Mouse (Mus musculus) adipocyte (in vitro differentiated cells): ENCODE results near the gene Simc1.
"Not testable (repeated sequence)": the region's sequence is repeated elsewhere in the genome, so short reads cannot be mapped to it uniquely, and the experiment has no call there.

Source experiments
- DNase-seq: peaks from one replicate; pipeline ENCODE4 v3.0.0-alpha.2; 2016; ENCODE audit warnings: low spot score

Gene Simc1

DNA sequence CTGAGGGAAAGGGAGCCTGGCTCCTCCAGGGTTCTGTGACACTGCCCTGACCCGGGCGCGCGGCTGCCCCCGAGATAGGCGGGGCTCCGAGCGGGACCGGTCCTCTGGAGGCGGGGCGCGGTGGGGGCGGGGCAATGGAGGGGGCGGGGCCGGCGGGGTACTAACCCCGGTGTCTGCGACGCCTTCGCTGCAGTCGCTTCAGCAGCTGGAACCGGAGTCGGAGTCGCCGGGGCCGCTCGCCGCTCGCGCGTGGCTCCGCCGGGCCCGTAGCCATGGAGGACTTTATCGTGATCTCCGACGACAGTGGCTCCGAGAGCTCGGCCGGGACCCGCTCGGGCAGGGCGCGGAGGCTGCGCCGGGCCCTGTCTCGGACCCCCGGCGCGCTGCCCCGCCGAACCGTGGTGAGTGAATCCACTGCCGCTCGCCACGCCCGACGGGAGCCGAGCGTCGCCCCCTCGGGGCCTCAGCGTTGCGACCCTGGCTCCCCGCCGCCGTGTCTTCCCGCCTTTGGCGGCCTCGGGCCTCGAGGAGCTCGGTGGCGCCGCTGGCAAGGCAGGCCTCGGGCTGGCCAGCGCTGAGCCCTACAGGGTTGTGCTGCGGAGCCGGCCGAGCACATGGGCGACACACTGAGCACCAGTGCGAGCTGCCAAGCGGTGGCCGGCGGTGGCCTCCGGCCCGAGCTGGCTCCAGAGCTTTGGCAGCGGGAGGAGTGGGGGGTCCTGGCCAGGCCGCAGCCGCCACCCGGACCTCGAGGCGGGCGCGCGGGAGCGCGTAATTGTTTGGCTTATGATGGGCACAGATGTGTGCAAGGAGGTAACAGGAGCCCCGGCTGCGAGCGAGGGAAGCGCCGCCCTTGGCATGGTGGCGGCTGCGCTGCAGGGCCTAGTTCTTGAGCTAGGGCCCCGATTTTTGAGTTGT is at the start of gene Simc1:
Gene Simc1 (plus strand): TSS at position 176 of the 918 bp plus-strand sequence.
- peak; percentile 60 for DNase-seq

DNA sequence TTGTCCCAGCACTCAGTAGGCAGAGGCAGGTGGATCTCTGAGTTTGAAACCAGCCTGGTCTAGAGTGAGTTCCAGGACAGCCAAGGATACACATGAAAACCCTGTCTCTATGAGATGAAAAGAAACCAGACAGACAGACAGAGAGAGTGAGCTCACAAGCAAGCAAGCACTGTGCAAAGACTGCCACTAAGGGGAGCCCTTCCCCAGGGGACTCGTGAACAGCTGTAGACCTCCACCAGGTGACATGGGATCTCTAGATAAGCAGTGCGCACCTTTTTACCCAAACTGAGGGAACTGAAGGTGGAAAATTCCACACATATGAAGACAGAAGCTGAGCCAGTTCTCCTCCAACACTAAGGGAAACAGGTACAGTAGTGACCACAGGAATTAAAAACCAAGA is 46.5 kb upstream of the Simc1 start:
- DNase-seq, result peak; percentile 30

GRCm38 (mm10) chr13:54459282-54459681 is 44.3 kb upstream of the Simc1 start:
- DNase-seq, result no peak

- DNase-seq, result peak; percentile 85
Measured at GRCm38 (mm10) chr13:54468098-54469011, 35.2 kb upstream of the Simc1 start, which contains the start of gene Thoc3. Thoc3 (minus strand) TSS chr13:54468849.

DNA sequence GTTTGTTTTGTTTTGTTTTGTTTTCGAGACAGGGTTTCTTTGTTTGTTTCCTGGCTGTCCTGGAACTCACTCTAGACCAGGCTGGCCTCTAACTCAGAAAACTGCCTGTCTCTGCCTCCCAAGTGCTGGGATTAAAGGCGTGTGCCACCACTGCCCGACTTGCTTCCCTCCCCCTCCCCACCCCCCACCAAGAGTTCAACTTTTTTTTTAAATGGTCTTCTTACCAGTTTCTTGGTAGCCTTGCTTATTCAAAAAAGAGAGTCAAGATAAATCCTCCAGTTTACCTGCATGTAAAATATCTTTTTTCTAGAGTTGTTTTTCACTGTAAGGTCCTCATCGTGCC is 34.6 kb upstream of the Simc1 start:
- DNase-seq, result no peak

GRCm38 (mm10) chr13:54471967-54472366 is 31.6 kb upstream of the Simc1 start:
- DNase-seq, result no peak

GRCm38 (mm10) chr13:54474996-54475395 is 28.6 kb upstream of the Simc1 start:
- DNase-seq, result no peak

- DNase-seq, result peak; percentile 14
Measured at GRCm38 (mm10) chr13:54475702-54476101, 27.9 kb upstream of the Simc1 start.

- peak; percentile 86 for DNase-seq
Measured at GRCm38 (mm10) chr13:54479286-54479685, 24.3 kb upstream of the Simc1 start.

- no peak for DNase-seq
Measured at GRCm38 (mm10) chr13:54481498-54481897, 22.1 kb upstream of the Simc1 start.

DNA sequence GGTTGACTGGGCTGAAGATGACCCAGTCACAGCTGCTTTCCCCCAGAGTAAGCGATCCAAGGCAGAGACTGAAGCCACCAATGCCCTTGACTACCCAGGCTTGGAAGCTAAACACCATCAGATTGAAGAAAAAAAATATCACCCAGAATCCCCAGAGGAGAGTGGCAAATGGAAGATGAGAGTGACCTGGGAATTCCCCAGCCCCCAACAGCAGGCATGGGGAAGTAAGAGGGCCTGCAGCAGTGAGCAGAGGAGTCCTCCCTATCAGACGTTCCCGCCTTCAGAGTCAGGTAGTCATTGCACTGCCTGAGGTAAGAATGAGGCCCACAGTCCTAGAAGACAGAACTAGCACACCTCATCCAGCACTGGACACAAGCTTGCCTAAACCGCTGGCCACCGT is 13.2 kb upstream of the Simc1 start:
- DNase-seq, result no peak

DNA sequence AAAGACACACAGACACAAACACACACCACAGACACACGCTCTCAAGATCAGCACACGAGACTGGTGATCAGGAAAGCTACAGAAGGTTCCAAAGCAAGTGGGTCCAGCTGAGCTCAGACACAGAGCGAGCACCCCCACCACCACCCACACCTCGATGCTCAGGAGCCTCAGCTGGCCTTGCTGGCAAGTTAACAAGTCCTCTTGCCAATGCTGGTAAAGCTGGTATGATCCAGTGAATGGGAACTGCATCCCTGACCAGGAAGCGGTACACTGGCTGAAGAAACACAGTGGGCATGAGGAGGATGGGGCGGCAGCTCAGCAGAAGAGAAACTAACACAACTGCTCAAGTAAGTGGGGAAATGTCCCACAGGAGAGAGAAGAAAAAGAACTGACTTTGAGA is 12.2 kb upstream of the Simc1 start:
- DNase-seq, result no peak

DNA sequence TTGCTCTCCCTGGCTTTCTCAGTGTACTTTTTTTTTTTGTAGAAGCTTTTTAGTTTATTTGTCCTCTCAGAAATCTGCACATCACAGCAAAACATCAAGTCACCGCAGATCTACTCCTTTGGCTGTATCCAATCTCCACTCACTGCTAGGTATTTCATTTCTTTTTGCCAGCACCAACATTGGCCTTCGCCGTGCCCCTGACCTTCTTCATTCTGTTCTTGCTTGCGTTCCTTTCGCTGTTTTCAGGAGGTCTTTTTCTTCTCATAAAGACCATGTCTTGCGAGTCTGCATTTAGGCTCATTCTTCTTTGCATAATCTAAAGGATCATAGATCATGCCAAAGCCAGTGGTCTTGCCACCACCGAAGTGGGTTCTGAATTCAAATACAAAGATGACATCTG is 4.0 kb upstream of the Simc1 start:
- not testable (repeated sequence) for DNase-seq

- DNase-seq, result no peak
Measured at GRCm38 (mm10) chr13:54501352-54501751, 2.2 kb upstream of the Simc1 start.

GRCm38 (mm10) chr13:54501957-54502690 is 1.5 kb upstream of the Simc1 start:
- DNase-seq, result no peak

GRCm38 (mm10) chr13:54503278-54503603 is 338 bp upstream of the Simc1 start:
- no peak for DNase-seq

GRCm38 (mm10) chr13:54504611-54505260 is 1.2 kb downstream of the Simc1 start:
- peak; percentile 12 for DNase-seq

DNA sequence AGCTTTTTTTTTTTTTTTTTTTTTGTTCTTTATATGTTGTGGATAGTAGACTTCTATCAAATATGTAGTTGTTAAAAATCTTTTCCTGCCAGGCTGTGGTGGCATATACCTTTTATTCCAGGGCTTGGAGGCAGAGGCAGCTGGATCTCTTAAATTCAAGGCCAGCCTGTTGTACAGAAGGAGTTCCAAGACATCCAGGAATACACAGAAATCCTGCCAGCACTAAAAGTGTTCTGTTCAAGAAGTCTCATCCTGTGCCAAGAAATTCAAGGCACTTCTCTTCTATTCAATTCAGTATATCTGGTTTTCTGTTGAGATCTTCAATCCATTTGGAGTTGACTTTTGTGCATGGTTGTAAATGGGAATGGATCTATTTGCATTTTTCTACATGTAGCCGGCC is 2.3 kb downstream of the Simc1 start:
- peak; percentile 23 for DNase-seq

- no peak for DNase-seq
Measured at GRCm38 (mm10) chr13:54520221-54520620, 16.6 kb downstream of the Simc1 start.

GRCm38 (mm10) chr13:54521181-54521580 is 17.6 kb downstream of the Simc1 start:
- no peak for DNase-seq

DNA sequence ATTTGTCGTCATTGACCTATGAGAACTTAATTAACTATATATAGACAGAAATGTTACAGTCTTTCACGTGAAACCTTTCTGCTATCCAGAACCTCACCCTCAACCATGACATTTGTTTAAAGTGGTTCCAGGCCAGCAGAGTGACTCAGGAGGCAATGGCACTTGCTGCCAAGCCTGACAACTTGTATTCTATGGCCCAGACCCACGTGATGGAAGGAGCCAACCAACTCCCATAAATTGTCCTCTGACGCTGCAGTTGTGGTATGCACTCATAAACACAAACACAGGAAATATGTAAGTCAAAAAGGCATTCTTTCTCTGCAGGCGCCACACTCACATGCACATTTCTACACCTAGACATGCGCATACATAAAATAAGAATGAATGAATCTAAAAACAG is 23.6 kb downstream of the Simc1 start:
- no peak for DNase-seq

- DNase-seq, result no peak
Measured at GRCm38 (mm10) chr13:54532134-54532533, 28.6 kb downstream of the Simc1 start.
